Mouse (Mus musculus) lung, adult 2 months (tissue): ENCODE data around the gene Cop1.

Experiments used
- CTCF ChIP-seq: fragments of 200-500 bp; IDR thresholded peaks from 2 replicates; pipeline ENCODE4 v1.5.1; 2011; ENCODE audit warnings: mild to moderate bottlenecking, low read length, control low read depth; ENCODE audit not compliant: insufficient read depth
- POLR2A ChIP-seq: fragments of 200-500 bp; IDR thresholded peaks from 2 replicates; pipeline ENCODE4 v1.6.1; 2011; ENCODE audit warnings: low read depth, mild to moderate bottlenecking, control low read depth, low read length, borderline replicate concordance; ENCODE audit errors: extremely low read depth

DNA sequence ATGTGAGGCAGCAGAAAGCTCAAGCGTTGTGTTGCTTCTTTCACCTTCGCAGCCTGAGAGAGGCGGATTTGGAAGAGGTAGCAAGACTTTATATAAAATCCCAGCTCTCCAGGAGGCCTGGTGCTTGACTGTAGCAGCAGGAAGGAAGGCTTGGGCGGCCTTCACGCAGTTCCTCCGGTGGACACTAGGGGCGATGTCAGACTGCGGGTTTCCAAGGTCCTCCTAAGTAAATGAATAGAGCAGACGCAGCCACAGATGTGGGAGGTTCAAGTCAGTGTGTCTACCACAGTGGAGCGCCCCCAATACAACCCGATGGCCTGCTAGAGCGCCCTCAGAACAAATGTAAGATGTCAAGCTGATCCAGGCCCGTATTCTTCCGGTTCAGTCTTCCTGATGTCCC lies 157.9 kb downstream of the Cop1 start:
- peak; percentile 85 for TF ChIP-seq CTCF
- no peak for TF ChIP-seq POLR2A
